Mouse (Mus musculus) urinary bladder, adult 18-20 months (tissue): Measurements from ENCODE around the gene Sox5.

ENCODE experiments used
- DNase-seq, 2 experiments: peaks; one replicate each; pipeline ENCODE4 v3.0.0; 2022; ENCODE audit warnings: low spot score in 2 of 2, mixed read lengths in 2 of 2

The Sox5 gene

DNA sequence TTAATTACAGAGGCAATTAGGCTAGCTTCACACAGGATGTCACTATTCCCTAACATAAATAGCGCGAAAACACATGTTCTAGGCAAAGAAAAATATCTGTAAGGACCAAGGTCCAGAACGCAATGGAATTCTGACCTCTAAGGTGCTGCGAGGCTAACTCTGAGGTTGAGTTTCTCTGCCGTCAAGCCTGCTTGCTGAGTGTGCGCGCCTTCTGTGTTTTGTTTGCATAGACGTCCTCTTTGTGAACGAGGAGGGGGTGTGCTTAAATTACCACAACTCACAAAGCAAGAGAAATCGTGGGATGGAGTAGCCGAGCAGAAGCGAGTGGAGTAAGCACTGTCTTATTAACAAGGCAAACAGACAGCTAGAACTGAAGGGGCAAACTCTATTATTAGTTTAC is 202.5 kb downstream of the Sox5 start:
- no peak for DNase-seq

DNA sequence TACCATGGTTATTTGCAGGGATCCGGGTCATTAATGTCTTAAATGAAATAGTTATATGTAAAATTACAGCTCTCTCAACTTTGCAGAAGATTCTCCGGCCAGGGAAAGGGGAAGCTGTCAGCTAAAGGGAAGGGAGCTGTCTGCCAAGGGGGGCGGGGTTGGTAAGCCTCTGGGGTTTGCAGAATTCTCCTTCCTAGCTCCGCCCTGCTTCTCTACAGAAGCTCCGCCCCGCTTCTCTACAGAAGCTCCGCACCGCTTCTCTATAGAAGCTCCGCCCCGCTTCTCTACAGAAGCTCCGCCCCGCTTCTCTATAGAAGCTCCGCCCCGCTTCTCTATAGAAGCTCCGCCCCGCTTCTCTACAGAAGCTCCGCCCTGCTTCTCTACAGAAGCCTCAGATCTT is 210.9 kb downstream of the Sox5 start:
- no peak for DNase-seq

- DNase-seq, result no peak
Observed at GRCm38 (mm10) chr6:144565827-144566226, 215.9 kb downstream of the Sox5 start.

GRCm38 (mm10) chr6:144561718-144562117 is 220.1 kb downstream of the Sox5 start:
- DNase-seq, result no peak

- DNase-seq, result no peak
Observed at GRCm38 (mm10) chr6:144560211-144560610, 221.6 kb downstream of the Sox5 start.

DNA sequence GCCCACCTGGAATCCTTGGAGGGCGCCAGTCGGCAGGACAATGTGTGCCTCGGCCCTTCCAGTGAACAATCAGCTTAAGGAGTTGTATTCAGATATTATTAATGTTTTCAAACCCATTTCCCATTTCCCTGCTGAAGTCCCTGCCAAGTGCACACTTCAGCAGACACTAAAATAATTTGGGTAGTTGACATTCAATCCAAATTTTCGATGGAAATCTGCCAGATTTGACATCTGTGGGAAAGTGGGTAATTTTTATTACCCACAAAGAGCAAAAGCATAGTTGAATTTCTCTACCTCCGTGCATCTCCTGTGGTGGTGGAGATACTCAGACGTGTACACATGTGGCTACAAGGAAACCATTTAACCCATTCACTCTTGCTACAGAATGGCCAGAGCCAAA is 228.3 kb downstream of the Sox5 start:
- no peak for DNase-seq

GRCm38 (mm10) chr6:144548991-144549390 is 232.8 kb downstream of the Sox5 start:
- DNase-seq, result no peak

DNA sequence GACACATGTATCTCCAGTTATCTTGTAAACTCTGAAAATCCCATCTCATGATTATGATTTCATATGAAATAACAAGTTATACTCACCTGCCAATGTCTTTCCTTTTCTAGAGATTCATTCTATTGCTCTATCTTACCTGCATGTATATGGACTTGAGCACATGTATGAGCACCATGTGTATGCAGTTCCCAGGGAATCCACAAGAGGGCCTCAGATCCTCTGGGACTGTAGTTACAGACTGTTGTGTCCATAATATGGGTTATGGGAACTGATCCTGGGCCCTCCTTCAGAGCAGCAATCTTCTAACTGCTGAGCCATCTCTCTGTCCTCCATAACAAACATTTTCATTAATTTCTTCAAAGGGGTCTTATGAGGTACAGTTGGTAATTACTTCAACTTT is 234.6 kb downstream of the Sox5 start:
- DNase-seq, result no peak

GRCm38 (mm10) chr6:144545549-144545948 is 236.2 kb downstream of the Sox5 start:
- DNase-seq, result no peak

- no peak for DNase-seq
Observed at GRCm38 (mm10) chr6:144541316-144541715, 240.5 kb downstream of the Sox5 start.

- DNase-seq, result no peak
Observed at GRCm38 (mm10) chr6:144539439-144540192, 242.2 kb downstream of the Sox5 start.

DNA sequence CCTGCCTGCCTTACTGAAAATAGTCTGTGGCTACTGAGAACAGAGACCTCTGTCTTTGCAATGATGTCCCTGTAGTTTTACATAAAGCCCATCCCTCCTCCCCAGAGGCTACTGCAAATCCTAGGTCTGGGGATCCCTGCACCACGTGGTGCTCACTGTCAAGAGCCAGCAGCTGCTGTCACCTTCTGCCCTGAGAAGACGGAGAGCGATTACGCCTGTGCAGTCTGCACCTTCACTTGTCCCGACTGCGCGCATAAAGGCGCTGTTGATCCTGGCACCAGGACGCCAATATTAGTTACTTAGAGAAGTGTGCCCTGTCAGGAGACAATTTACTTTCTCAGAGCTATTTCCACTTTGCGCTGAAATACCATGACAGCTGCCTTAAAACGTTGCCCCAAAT is 258.3 kb downstream of the Sox5 start:
- no peak for DNase-seq

DNA sequence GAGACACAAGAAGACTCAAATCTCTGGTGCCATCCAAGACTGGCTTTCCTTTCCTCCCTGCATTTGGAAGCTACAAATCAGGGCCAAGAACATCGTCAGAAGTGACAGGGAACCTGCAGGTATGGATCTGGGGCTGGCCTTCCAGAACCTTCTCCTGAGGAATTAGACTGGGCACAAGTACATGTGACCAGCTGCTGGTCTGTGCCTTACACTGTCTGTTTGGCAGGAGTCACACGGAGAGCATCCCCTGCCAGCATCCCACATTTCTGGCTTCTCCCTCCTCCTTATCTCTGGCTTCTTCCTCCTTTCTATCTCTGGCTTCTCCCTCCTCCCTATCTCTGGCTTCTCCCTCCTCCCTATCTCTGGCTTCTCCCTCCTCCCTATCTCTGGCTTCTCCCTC is 263.0 kb downstream of the Sox5 start:
- DNase-seq, result no peak

DNA sequence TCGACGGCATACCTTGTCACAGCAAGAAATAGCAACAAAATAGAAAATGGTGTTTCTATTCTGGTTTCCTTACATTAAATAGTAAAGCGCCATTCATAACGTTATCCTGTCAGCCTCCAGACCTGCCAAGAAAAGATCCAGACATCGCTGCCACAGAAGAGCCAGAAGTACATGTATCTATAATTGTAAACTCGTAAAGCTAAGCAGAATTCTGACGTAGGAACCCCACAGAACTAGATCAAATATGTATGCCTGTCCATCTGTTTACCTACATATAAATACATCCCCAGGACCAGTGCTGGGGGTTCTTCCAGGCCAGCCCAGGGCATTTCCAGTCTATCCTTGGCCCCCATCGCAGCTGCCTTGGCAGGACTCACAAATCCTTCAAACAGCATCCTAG is 265.9 kb downstream of the Sox5 start:
- DNase-seq, result no peak

DNA sequence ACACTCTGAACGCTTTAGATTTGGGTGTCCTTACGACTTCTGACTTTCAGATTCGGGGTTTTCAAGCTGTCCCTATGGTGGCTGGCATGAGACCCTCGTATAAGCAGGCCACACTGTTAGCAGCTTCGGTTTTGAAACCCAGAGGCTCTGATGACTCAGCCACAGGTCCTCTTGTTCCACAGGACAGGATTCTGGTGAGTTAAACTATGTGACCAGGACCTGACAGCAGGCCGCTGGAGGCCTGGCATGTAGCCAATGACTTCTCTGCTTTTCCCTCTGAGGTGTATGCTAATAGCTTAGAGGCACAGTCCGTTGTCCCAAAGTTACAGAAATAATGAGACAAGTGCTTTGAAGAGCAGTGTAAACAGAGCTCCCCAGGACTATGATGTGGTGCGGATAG is 268.0 kb downstream of the Sox5 start:
- no peak for DNase-seq

DNA sequence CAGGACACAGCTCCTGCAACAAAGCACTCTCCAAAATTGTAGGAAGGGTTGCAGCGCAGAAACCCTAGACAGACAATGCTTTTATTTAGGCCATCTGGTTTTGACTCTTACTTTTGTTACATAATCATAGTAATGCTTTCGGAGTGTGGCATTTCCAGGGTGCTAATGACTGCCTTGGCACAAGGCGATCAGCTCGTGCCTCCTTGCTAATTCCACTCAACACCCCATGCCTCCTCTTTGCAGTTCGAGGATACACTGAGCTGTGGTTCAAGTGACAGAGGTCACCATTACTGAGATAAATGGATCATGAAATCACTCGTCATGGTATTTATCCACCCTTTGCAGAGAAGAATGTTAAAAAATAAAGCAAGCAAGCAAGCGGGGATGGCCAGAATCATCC is 269.9 kb downstream of the Sox5 start:
- DNase-seq, result no peak

DNA sequence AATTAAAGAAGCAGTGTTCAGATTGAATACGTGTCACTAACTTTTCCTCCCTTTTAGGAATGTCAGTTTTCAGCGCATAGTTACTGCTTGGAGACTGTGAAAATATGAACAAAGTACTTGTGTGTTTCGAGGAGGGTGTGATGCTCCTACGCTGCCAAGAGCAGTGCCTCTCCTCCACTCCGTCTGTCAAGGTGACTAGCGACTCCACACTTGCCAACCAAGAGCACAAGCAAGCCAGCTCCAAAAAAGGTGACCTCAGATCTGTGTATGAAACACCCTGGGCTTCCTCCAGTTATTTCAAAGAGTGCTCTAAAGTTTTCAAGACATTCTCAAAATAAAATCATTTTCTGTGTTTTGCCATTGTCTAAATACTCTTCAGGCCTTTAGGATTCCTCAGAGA is 271.6 kb downstream of the Sox5 start:
- DNase-seq, result no peak

DNA sequence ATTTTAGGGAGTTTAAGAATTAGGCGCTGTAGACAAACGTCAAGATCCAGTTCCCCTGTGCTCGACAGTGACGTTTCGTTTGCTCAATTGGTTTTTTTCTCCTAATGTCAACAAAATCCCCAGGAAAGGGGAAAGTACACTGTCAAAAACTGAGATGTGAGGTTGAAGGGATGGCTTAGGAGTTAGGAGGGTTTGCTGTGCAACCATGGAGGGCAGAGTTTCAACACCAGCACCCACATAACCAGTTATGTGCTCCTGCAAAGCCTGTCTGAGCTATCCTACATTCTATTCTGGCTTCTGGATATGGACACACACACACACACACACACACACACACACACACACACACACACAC is 277.6 kb downstream of the Sox5 start:
- DNase-seq, result no peak

GRCm38 (mm10) chr6:144503399-144504196 is 278.2 kb downstream of the Sox5 start:
- no peak for DNase-seq

GRCm38 (mm10) chr6:144501439-144501838 is 280.3 kb downstream of the Sox5 start:
- no peak for DNase-seq

GRCm38 (mm10) chr6:144498177-144498576 is 283.6 kb downstream of the Sox5 start:
- no peak for DNase-seq

GRCm38 (mm10) chr6:144491761-144492415 is 289.9 kb downstream of the Sox5 start:
- DNase-seq, result no peak

GRCm38 (mm10) chr6:144490896-144491295 is 290.9 kb downstream of the Sox5 start:
- DNase-seq, result no peak
